Mouse (Mus musculus) gastrocnemius, postnatal 25 days (tissue): ENCODE results near the gene Onecut3. TPM values are rescaled to one million over a fixed set of nuclear protein-coding genes. Genes with fewer than 3 reads are reported as not detected.

Experiments used
- DNase-seq: peaks from one replicate; pipeline ENCODE4 v3.0.0; 2022
- total RNA-seq, 2 experiments: library from RNA; stranded (reverse); gene quantifications; 1 replicate in 1 of 2; 2 replicates in 1 of 2; pipeline ENCODE4 v1.2.3; 2021

The Onecut3 gene
- total RNA-seq, 2 experiments from 2014 or later, result not detected

- no peak for DNase-seq
These were observed 58.9 kb downstream of the Onecut3 start for GRCm38 (mm10) chr10:80553575-80553974.

- DNase-seq, result no peak
These were observed 59.4 kb downstream of the Onecut3 start for GRCm38 (mm10) chr10:80553997-80554396.

GRCm38 (mm10) chr10:80557346-80557965, 62.8 kb downstream of the Onecut3 start:
- DNase-seq, result no peak

GRCm38 (mm10) chr10:80559431-80559830, 64.8 kb downstream of the Onecut3 start:
- DNase-seq, result no peak

- no peak for DNase-seq
These were observed 66.0 kb downstream of the Onecut3 start for GRCm38 (mm10) chr10:80560621-80561020.

- peak; percentile 88 for DNase-seq
These were observed 66.7 kb downstream of the Onecut3 start, which contains the start of gene Rexo1 for GRCm38 (mm10) chr10:80561116-80561944. Gene Rexo1, minus strand, starts transcription at chr10:80561560.

- DNase-seq, result peak; percentile 67
These were observed 71.9 kb downstream of the Onecut3 start for GRCm38 (mm10) chr10:80566375-80567092.

Other genes with a start within 250 kb of the Onecut3 start
- 100 to 1,000 TPM; 508 to 524 TPM for gene Ndufs7, start 245.7 kb upstream of the Onecut3 start, total RNA-seq
- gene Gamt, start 233.8 kb upstream of the Onecut3 start, total RNA-seq, result 10 to 100 TPM; 50.9 to 53.1 TPM
- gene Dazap1, start 233.3 kb upstream of the Onecut3 start, total RNA-seq, result 10 to 100 TPM; 40.1 to 43.6 TPM
- 100 to 1,000 TPM; 575 to 593 TPM for gene Rps15, start 202.4 kb upstream of the Onecut3 start, total RNA-seq
- gene Apc2, start 198.9 kb upstream of the Onecut3 start, total RNA-seq, result under 1 TPM; 0.59 to 0.82 TPM
- 1 to 10 TPM; 6.5 to 7.0 TPM for gene 2310011J03Rik, start 174.3 kb upstream of the Onecut3 start, total RNA-seq
- gene Pcsk4, start 165.3 kb upstream of the Onecut3 start, total RNA-seq, result 1 to 10 TPM in 1 of 2 experiments, under 1 TPM in 1; 0.84 to 1.1 TPM
- gene Reep6, start 164.9 kb upstream of the Onecut3 start, total RNA-seq, result 1 to 10 TPM; 1.1 to 2.8 TPM
- 10 to 100 TPM; 38.8 to 70.8 TPM for gene Adamtsl5, start 146.4 kb upstream of the Onecut3 start, total RNA-seq
- gene Plk5, start 138.4 kb upstream of the Onecut3 start, total RNA-seq, result under 1 TPM; 0.13 TPM
- gene Mex3d, start 107.2 kb upstream of the Onecut3 start, total RNA-seq, result 1 to 10 TPM; 3.9 to 4.3 TPM
- gene Mbd3, start 95.3 kb upstream of the Onecut3 start, total RNA-seq, result 10 to 100 TPM; 78.7 to 93.6 TPM
- gene Uqcr11, start 88.0 kb upstream of the Onecut3 start, total RNA-seq, result 100 to 1,000 TPM; 913 to 952 TPM
- 10 to 100 TPM; 11.1 to 13.8 TPM for gene Tcf3, start 61.2 kb upstream of the Onecut3 start, total RNA-seq
- not detected for gene Atp8b3, start 44.3 kb downstream of the Onecut3 start, total RNA-seq
- gene Rexo1, start 66.7 kb downstream of the Onecut3 start, total RNA-seq, result 1 to 10 TPM; 8.4 to 9.3 TPM
- gene Klf16, start 82.5 kb downstream of the Onecut3 start, total RNA-seq, result 1 to 10 TPM; 1.2 to 2.0 TPM
- 10 to 100 TPM; 53.8 to 58.8 TPM for gene Abhd17a, start 95.5 kb downstream of the Onecut3 start, total RNA-seq
- 10 to 100 TPM; 14.3 to 18.4 TPM for gene Scamp4, start 108.0 kb downstream of the Onecut3 start, total RNA-seq
- gene Adat3, start 108.0 kb downstream of the Onecut3 start, total RNA-seq, result 1 to 10 TPM in 1 of 2 experiments, under 1 TPM in 1; 0.92 to 1.2 TPM
- under 1 TPM; 0.21 to 0.33 TPM for gene Gm49322, start 111.2 kb downstream of the Onecut3 start, total RNA-seq
- 10 to 100 TPM; 85.8 to 99.9 TPM for gene Csnk1g2, start 128.0 kb downstream of the Onecut3 start, total RNA-seq
- 10 to 100 TPM; 30.5 to 31.4 TPM for gene Btbd2, start 162.2 kb downstream of the Onecut3 start, total RNA-seq
- 100 to 1,000 TPM; 243 to 270 TPM for gene Mknk2, start 183.3 kb downstream of the Onecut3 start, total RNA-seq
- gene Mob3a, start 207.1 kb downstream of the Onecut3 start, total RNA-seq, result 1 to 10 TPM; 5.7 to 6.8 TPM
- gene Izumo4, start 207.3 kb downstream of the Onecut3 start, total RNA-seq, result 1 to 10 TPM; 2.4 to 3.8 TPM
- 10 to 100 TPM; 22.1 to 25.0 TPM for gene Ap3d1, start 247.4 kb downstream of the Onecut3 start, total RNA-seq